Mouse (Mus musculus) G1E (cell line): Measurements from ENCODE around the gene Carhsp1. TPM values are rescaled to one million over a fixed set of nuclear protein-coding genes. Genes with fewer than 3 reads are reported as not detected.

Experiments used
- ATAC-seq: 2 replicates; pipeline ENCODE4 v1.8.0; 2016; ENCODE audit warnings: mild to moderate bottlenecking; ENCODE audit not compliant: insufficient number of reproducible peaks, poor library complexity, low FRiP score, severe bottlenecking; ENCODE audit errors: extremely low read depth
- DNase-seq: peaks from one replicate; pipeline ENCODE4 v3.0.0; 2012; ENCODE audit warnings: low spot score
- H3K27me3 ChIP-seq: 2 replicates; pipeline ENCODE4 v1.6.1; 2012; ENCODE audit warnings: mild to moderate bottlenecking, low read length, inconsistent platforms; ENCODE audit not compliant: insufficient read depth
- H3K36me3 ChIP-seq: replicated peaks from 2 replicates; pipeline ENCODE3; 2012; ENCODE audit warnings: mild to moderate bottlenecking, inconsistent platforms
- H3K4me1 ChIP-seq: 2 replicates; pipeline ENCODE4 v1.6.1; 2012; ENCODE audit warnings: low read depth, low read length, inconsistent platforms, mixed read lengths; ENCODE audit not compliant: insufficient read depth
- H3K4me3 ChIP-seq: 2 replicates; pipeline ENCODE4 v1.5.1; 2012; ENCODE audit warnings: low read depth, mild to moderate bottlenecking, inconsistent platforms, low read length, moderate library complexity, mixed read lengths
- H3K9me3 ChIP-seq: replicated peaks from 2 replicates; pipeline ENCODE4 v1.6.1; 2012; ENCODE audit warnings: inconsistent platforms
- CTCF ChIP-seq: IDR thresholded peaks from 2 replicates; pipeline ENCODE4 v1.5.1; 2012; ENCODE audit warnings: low read depth, low read length, inconsistent platforms, mixed read lengths
- GATA1 ChIP-seq: IDR thresholded peaks from 2 replicates; pipeline ENCODE4 v1.6.1; 2012; ENCODE audit warnings: borderline replicate concordance, low read length, inconsistent platforms, mixed read lengths
- GATA2 ChIP-seq: IDR thresholded peaks from 2 replicates; pipeline ENCODE4 v1.6.1; 2012; ENCODE audit warnings: low read depth, low read length, inconsistent platforms, borderline replicate concordance
- POLR2AphosphoS5 ChIP-seq: IDR thresholded peaks from 2 replicates; pipeline ENCODE4 v1.6.1; 2012; ENCODE audit warnings: low read depth, low read length, inconsistent platforms; ENCODE audit not compliant: insufficient replicate concordance
- TAL1 ChIP-seq: conservative IDR thresholded peaks from 2 replicates; pipeline ENCODE4 v1.6.1; 2012; ENCODE audit warnings: low read depth, low read length, inconsistent platforms, mixed read lengths
- polyA plus RNA-seq: library from polyadenylated mRNA; stranded (reverse); fragments of >175 nt; gene quantifications from 2 replicates; pipeline ENCODE4 v1.2.3, GENCODE M21; 2012
- total RNA-seq, 2 experiments: library from RNA; stranded (forward) in 1 of 2; stranded (reverse) in 1 of 2; fragments of 200-1000 nt in 1 of 2; fragments of >200 nt in 1 of 2; fragmentation: Nextera tagmentation in 1 of 2; gene quantifications; 2 replicates each; pipeline ENCODE4 v1.2.3; 2014 to 2017

The Carhsp1 gene
- total and polyA plus RNA-seq, 3 experiments: 14.5 to 30.8 (median 28.4) TPM

DNA sequence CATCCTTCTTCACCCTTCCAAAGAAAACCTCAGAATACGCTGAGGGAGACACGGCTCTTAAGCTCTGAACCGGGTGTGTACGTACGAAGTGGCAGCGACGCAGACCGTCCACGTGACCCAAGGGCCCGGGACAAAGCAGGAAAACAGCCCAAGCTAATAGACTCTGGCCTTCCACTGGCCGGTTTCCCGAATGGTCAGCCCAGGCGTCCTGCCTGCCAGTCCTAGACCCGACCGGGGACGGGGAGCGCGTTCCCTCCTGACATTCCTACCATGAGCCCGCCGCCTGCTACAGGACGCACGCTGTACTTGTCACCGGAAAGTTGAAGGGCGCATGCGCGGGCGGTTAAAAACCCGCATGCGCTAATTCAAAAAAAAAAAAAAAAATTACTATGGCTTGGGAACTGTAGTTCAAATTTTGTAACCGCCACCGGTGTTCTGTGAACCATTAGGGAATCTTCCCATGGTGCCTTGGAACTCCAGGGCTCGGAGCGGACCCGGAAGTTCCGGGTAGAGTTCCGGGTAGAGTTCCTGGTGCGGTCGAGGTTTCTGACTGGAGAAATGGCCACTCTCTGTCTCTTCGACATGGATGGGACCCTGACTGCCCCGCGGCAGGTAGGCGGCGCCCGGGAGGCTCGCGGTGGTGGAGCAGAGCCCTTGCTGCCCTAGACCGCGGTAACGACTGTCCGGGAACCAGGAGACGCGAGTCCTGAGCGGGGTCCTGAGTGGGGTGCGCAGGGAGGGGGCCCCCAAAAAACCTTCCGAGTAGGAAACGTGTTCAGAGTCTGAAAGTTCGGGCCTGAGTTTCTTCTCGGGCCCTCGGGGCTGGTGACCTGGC is 34.5 kb downstream of the Carhsp1 start, which contains the start of the genes Pmm2 and Tmem186:
TSS of gene Pmm2 (plus strand) at position 458 of the 835 bp plus-strand sequence.
TSS of gene Tmem186 (minus strand) at position 496 of the 835 bp plus-strand sequence.
- Histone ChIP-seq H3K27me3 (no peaks in the 10 kb centered on the region), H3K9me3 (no peaks in the 10 kb centered on the region), H3K4me1 (peaks cover 57% of the 10 kb centered on the region), H3K4me3 (peak within 1 kb of the TSS; percentile 86), H3K36me3 (peaks cover 74% of the 10 kb centered on the region)
- DNase-seq: peak; percentile 84
- ATAC-seq: peak; percentile 74
- no peak for TF ChIP-seq GATA1
- TF ChIP-seq POLR2AphosphoS5: no peak
- no peak for TF ChIP-seq GATA2
- no peak for TF ChIP-seq CTCF
- TF ChIP-seq TAL1: no peak

DNA sequence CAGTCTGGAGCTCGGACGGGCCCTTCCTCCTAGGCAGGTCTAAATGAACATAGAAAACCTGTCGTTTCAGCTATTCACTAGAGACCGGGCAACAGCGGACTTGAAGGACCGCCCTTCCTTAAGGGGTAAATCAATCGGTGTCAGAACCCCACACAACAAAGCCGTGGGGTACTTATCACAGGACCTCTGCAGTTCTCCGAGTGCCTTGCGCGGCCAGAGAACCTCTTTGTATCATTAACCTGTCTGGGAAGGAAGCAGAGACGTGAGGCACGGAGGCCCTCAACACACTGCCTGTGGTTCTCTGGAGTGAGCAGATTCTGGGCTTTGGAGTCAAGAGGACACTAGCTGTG is 35.1 kb downstream of the Carhsp1 start:
- H3K27me3 ChIP-seq: no peaks in the 10 kb centered on the region
- no peaks in the 10 kb centered on the region for H3K9me3 ChIP-seq
- H3K4me3 ChIP-seq: peak overlapping the region; percentile 86
- TF ChIP-seq CTCF (no peak), GATA2 (no peak)
- H3K36me3 ChIP-seq: peaks cover 74% of the 10 kb centered on the region
- H3K4me1 ChIP-seq: peaks cover 58% of the 10 kb centered on the region
- ATAC-seq (no peak), DNase-seq (peak; percentile 35)

DNA sequence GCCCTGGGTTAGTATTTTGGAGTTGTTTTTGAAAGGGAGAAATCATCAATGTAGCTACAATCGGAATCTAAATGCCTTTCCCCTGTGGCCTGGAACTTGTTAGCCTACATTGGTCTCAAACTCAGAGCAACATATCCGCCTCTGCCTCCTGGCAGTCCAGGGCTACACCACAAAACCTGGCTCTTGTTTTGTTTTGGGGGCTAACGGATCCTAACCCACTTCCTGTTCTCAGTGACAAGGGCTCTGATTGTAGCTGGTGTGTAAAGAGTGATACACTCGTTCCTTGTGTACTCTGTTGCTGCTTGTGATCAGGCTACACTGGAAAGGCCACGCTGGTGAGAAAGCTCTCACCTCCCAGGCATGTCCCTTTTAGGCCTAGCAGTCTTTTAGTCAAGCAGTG is 40.5 kb downstream of the Carhsp1 start:
- no peaks in the 10 kb centered on the region for H3K9me3 ChIP-seq
- TF ChIP-seq TAL1 (no peak), CTCF (no peak), POLR2AphosphoS5 (no peak), GATA1 (no peak), GATA2 (no peak)
- no peak overlapping the region for H3K4me3 ChIP-seq
- DNase-seq (no peak), ATAC-seq (no peak)
- H3K36me3 ChIP-seq: peaks cover 91% of the 10 kb centered on the region
- peaks cover 41% of the 10 kb centered on the region for H3K4me1 ChIP-seq
- H3K27me3 ChIP-seq: no peaks in the 10 kb centered on the region

DNA sequence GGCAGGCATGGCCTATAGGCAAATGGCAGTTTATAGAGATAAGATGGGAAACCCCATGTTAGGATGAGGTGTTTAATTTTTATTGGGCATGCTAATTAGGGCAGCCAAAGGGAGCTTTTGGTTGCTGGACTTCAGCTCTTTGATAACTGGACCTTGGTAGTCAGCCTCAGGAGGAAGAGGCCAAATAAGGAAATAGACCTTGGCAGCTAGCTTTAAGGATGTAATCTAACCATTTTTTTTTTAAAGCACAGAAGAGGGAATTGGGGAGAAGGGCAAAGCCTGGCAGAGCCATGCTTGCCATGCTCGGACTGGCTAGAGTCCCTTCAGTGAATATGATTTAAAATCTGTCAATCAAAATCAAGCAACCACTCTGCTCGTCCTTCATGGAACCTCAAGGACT is 41.5 kb downstream of the Carhsp1 start:
- Histone ChIP-seq H3K4me3 (no peak overlapping the region), H3K27me3 (no peaks in the 10 kb centered on the region), H3K36me3 (peaks cover 92% of the 10 kb centered on the region), H3K9me3 (no peaks in the 10 kb centered on the region), H3K4me1 (peaks cover 32% of the 10 kb centered on the region)
- no peak for DNase-seq
- no peak for TF ChIP-seq GATA1
- no peak for TF ChIP-seq CTCF
- TF ChIP-seq GATA2: no peak
- no peak for TF ChIP-seq POLR2AphosphoS5
- no peak for TF ChIP-seq TAL1
- ATAC-seq: no peak

DNA sequence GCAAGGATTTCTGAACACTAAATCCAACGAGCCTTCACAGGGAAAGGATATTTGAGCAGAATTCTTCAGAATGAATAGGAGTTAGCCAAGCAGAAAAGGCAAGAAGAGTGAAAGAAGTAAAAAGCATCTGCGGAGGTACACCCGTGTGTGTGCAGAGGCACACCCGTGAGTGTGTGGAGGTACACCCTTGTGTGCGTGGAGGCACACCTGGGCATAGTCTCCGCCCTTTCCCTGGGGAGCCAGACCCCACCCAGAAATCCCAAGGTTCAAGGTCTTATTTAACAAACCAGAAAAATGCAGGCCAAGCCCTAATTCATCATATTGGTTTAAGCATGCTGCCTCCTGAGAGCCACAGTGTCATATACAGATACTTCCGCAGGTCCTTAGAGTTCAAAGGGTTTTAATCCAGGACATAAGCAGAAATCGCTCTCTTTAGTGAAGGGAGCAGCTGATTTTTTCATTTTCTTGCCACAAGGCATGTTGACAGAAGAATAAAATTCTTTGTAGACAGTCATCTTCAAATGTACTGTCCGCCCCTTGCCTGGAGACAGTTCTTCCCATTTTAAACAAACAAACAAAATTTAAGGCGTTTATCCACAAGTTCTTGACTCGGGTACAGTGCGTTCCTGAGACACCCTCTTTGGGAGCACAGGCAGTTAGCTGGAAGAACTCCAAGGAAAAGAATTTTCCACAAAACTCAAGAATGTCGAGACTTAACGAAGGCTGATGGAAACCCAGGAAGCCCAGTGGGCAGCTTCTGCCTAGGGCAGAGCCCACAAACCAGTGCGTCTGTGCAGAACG is 51.4 kb downstream of the Carhsp1 start:
- TF ChIP-seq POLR2AphosphoS5 (no peak), CTCF (no peak), GATA1 (no peak), TAL1 (no peak), GATA2 (no peak)
- Histone ChIP-seq H3K4me1 (no peaks in the 10 kb centered on the region), H3K9me3 (no peaks in the 10 kb centered on the region), H3K36me3 (peaks cover 13% of the 10 kb centered on the region), H3K4me3 (no peak overlapping the region), H3K27me3 (no peaks in the 10 kb centered on the region; the same call in 1 of the 2 replicates)
- ATAC-seq (no peak), DNase-seq (no peak)

DNA sequence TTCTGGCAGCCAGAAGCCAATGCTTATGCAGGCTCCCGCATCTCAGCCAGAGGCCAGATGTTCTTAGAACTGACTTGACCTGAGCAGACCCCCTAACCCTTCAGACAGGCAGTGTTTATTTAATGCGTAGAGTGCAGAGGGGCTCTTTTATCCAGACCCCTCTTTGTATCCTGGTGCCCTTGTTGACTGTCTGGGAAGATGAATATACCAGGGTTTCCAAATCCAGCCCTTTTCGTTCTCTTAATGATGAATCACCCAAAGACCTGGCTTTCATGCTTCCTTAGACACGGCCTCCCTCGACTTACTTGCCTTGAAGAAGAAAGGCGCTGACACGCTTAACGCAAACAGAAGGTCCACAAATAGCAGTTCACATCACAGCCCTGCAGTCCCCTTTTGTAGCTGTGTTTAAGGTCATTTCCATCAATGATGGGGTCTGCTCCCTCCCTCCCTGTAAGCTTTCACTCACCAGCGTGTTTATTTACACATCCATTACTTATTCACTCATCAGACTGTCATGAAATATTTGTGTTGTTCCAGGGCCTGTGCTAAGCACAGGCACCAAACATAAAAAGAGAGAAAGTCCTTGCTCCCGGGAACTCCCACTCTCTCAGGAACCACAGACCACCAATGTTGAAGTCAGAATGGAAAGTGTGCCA is 52.2 kb downstream of the Carhsp1 start:
- Histone ChIP-seq H3K4me1 (no peaks in the 10 kb centered on the region), H3K36me3 (peaks cover 10% of the 10 kb centered on the region), H3K27me3 (no peaks in the 10 kb centered on the region; the same call in 1 of the 2 replicates), H3K9me3 (no peaks in the 10 kb centered on the region), H3K4me3 (no peak overlapping the region)
- ATAC-seq: no peak
- no peak for DNase-seq
- TF ChIP-seq POLR2AphosphoS5 (no peak), GATA2 (no peak)
